Comparison of ENCODE assay signal across 43 mouse cellular contexts in genomic region chr11:73428377-73428776, GRCm38 (mm10). TPM values are rescaled to one million over a fixed set of nuclear protein-coding genes. Genes with fewer than 3 reads are reported as not detected.
"Had no signal": no experiment of that assay in that cellular context is flagged by ENCODE, and none has a peak within 500 bp of the region (broad histone marks: within the 10 kb centered on the region; RNA-seq: fewer than 3 reads in every experiment).

TSS of gene Olfr378 (minus strand) at chr11:73428477.

- DNase-seq: heart, postnatal 10 days; heart, postnatal 14 days; heart, postnatal 36 days; heart, postnatal 4 days; kidney, adult 11 months; kidney, adult 18-20 months; kidney, adult 2 months; kidney, adult 8-10 months; kidney, adult 9 months; kidney, postnatal 10 days; kidney, postnatal 14 days; kidney, postnatal 25 days; kidney, postnatal 36 days; kidney, postnatal 4 days; layer of hippocampus, adult 9-11 months; layer of hippocampus, postnatal 36 days had no signal

- H3K4me1 ChIP-seq: heart, embryonic 10.5 days; heart, embryonic 12.5 days; heart, embryonic 13.5 days; heart, embryonic 15.5 days; hindbrain, embryonic 10.5 days; hindbrain, embryonic 12.5 days; hindbrain, embryonic 13.5 days; hindbrain, embryonic 15.5 days; intestine, embryonic 15.5 days; kidney, embryonic 15.5 days had no signal

- H3K36me3 ChIP-seq: heart, embryonic 10.5 days; heart, embryonic 12.5 days; heart, embryonic 13.5 days; heart, embryonic 15.5 days; hindbrain, embryonic 10.5 days; hindbrain, embryonic 12.5 days; hindbrain, embryonic 13.5 days; hindbrain, embryonic 15.5 days; intestine, embryonic 15.5 days; kidney, embryonic 15.5 days had no signal

- H3K4me3 ChIP-seq: heart, embryonic 10.5 days; heart, embryonic 12.5 days; heart, embryonic 13.5 days; heart, embryonic 15.5 days; hindbrain, embryonic 10.5 days; hindbrain, embryonic 12.5 days; hindbrain, embryonic 13.5 days; hindbrain, embryonic 15.5 days; intestine, embryonic 15.5 days; kidney, embryonic 15.5 days; layer of hippocampus, adult 2 months had no signal

- H3K9ac ChIP-seq: heart, embryonic 12.5 days; heart, embryonic 13.5 days; heart, embryonic 15.5 days; hindbrain, embryonic 12.5 days; hindbrain, embryonic 13.5 days; hindbrain, embryonic 14.5 days; hindbrain, embryonic 15.5 days; intestine, embryonic 15.5 days; kidney, embryonic 15.5 days had no signal

- H3K4me2 ChIP-seq: heart, embryonic 11.5 days; heart, embryonic 12.5 days; heart, embryonic 13.5 days; heart, embryonic 15.5 days; hindbrain, embryonic 12.5 days; hindbrain, embryonic 13.5 days; hindbrain, embryonic 14.5 days; hindbrain, embryonic 15.5 days; intestine, embryonic 15.5 days; kidney, embryonic 15.5 days had no signal

- H3K9me3 ChIP-seq: heart, embryonic 15.5 days; intestine, embryonic 15.5 days; kidney, embryonic 15.5 days had no signal

- H3K27me3 ChIP-seq: heart, embryonic 12.5 days; heart, embryonic 13.5 days; heart, embryonic 15.5 days; hindbrain, embryonic 12.5 days; hindbrain, embryonic 13.5 days; hindbrain, embryonic 15.5 days; intestine, embryonic 15.5 days; kidney, embryonic 15.5 days had no signal

- H3K27ac ChIP-seq: heart, embryonic 10.5 days; heart, embryonic 13.5 days; heart, embryonic 15.5 days; hindbrain, embryonic 10.5 days; hindbrain, embryonic 12.5 days; hindbrain, embryonic 13.5 days; hindbrain, embryonic 14.5 days; hindbrain, embryonic 15.5 days; hindbrain, postnatal 0 days; intestine, embryonic 15.5 days; kidney, embryonic 15.5 days; kidney, postnatal 0 days; layer of hippocampus, adult 2 months had no signal

- ATAC-seq: hindbrain, embryonic 16.5 days; hindbrain, postnatal 0 days; inflammation-experienced regulatory T-cells, adult 6 months; intestine, embryonic 15.5 days; intestine, embryonic 16.5 days; intestine, postnatal 0 days had no signal

RNA-seq across cellular contexts. Expression of gene Olfr378, which starts in this region (rescaled TPM):
- polyA plus RNA-seq: heart, embryonic 10.5 days; heart, embryonic 11.5 days; heart, embryonic 12.5 days; heart, embryonic 13.5 days; heart, embryonic 14.5 days; heart, embryonic 15.5 days; heart, embryonic 16.5 days; heart, postnatal 0 days; hindbrain, embryonic 10.5 days; hindbrain, embryonic 11.5 days; hindbrain, embryonic 12.5 days; hindbrain, embryonic 13.5 days; hindbrain, embryonic 14.5 days; hindbrain, embryonic 15.5 days; hindbrain, embryonic 16.5 days; hindbrain, postnatal 0 days; inflammation-experienced regulatory T-cells, adult 6 months; intestine, embryonic 14.5 days; intestine, embryonic 15.5 days; intestine, embryonic 16.5 days; intestine, postnatal 0 days; kidney, adult 2 months; kidney, embryonic 14.5 days; kidney, embryonic 15.5 days; kidney, embryonic 16.5 days; kidney, postnatal 0 days; large intestine, adult 2 months had no signal
